14 mouse cellular contexts compared by ENCODE assay signal in the genomic region with DNA sequence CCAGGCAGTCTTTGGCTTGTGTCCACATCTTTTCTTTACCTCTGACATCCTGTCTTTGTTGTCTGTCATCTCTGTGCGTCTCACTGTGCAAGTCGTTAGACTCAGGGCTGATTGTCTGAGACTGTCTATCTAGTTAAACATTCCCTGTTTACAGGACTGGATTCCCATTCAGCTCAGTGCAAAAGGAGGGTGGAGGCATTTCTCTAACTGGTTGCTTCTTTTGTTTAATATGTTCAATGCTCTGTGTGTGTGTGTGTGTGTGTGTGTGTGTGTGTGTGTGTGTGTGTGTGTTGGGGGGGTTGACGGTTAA. TPM values are rescaled to one million over a fixed set of nuclear protein-coding genes. Genes with fewer than 3 reads are reported as not detected.
DNase-seq lines count a peak whose midpoint lies in the region; ATAC-seq and TF ChIP-seq lines count a peak whose summit lies in the region.
"Had no signal": no experiment of that assay in that cellular context is flagged by ENCODE, and none has a peak within 500 bp of the region (broad histone marks: within the 10 kb centered on the region; RNA-seq: fewer than 3 reads in every experiment).

No protein-coding gene starts in this region.

- TF ChIP-seq CTCF in lung, embryonic 14.5 days (IDR thresholded peaks at IDR 0.05; ENCODE audit: low read depth): no peak
- no peak for TF ChIP-seq CTCF in intestine, postnatal 0 days (IDR thresholded peaks at IDR 0.05; ENCODE audit: low read depth)

- no peak overlapping the region for H3K9ac ChIP-seq in forebrain, embryonic 13.5 days
- no peak overlapping the region for H3K9ac ChIP-seq in forebrain, embryonic 11.5 days (ENCODE audit: low read length)
- no peak overlapping the region for H3K9ac ChIP-seq in lung, embryonic 14.5 days
- no peak overlapping the region for H3K9ac ChIP-seq in intestine, postnatal 0 days (ENCODE audit: low read depth, low read length)
- H3K9ac ChIP-seq: heart, embryonic 15.5 days; hindbrain, embryonic 13.5 days; liver, postnatal 0 days; midbrain, embryonic 13.5 days; neural tube, embryonic 12.5 days had no signal

- 30% methylated on average over 3 of the region's 3 CpGs for WGBS in forebrain, embryonic 13.5 days
- 46% methylated on average over 3 of the region's 3 CpGs for WGBS in forebrain, embryonic 11.5 days
- 31% methylated on average over 3 of the region's 3 CpGs for WGBS in lung, embryonic 14.5 days
- WGBS in intestine, postnatal 0 days: 34% methylated on average over 3 of the region's 3 CpGs

- peaks cover 15% of the 10 kb centered on the region for H3K4me1 ChIP-seq in forebrain, embryonic 13.5 days
- 0 out of 2 replicates have a peak, but pooled peaks cover 2% of the 10 kb centered on the region for H3K4me1 ChIP-seq in forebrain, embryonic 11.5 days (replicated peaks; ENCODE audit: control insufficient read depth, insufficient read depth, low read length)
- 0 out of 2 replicates have a peak, but pooled peaks cover 8% of the 10 kb centered on the region for H3K4me1 ChIP-seq in lung, embryonic 14.5 days (ENCODE audit: insufficient read depth)
- peaks cover 18% of the 10 kb centered on the region for H3K4me1 ChIP-seq in intestine, postnatal 0 days (replicated peaks; ENCODE audit: control insufficient read depth, insufficient read depth, low read length)
- H3K4me1 ChIP-seq: midbrain, embryonic 13.5 days; neural tube, embryonic 12.5 days had no signal

- H3K9me3 ChIP-seq in forebrain, embryonic 13.5 days (replicated peaks): no peaks in the 10 kb centered on the region
- H3K9me3 ChIP-seq in forebrain, embryonic 11.5 days (ENCODE audit: control insufficient read depth, low read length): no peaks in the 10 kb centered on the region
- H3K9me3 ChIP-seq in lung, embryonic 14.5 days (ENCODE audit: low read depth, low read length): no peaks in the 10 kb centered on the region
- H3K9me3 ChIP-seq in intestine, postnatal 0 days (ENCODE audit: control insufficient read depth): no peaks in the 10 kb centered on the region
- H3K9me3 ChIP-seq: heart, embryonic 15.5 days; hindbrain, embryonic 13.5 days; midbrain, embryonic 13.5 days; neural tube, embryonic 12.5 days had no signal

- no peak overlapping the region for H3K4me3 ChIP-seq in forebrain, embryonic 13.5 days
- no peak overlapping the region for H3K4me3 ChIP-seq in forebrain, embryonic 11.5 days (ENCODE audit: low read depth, low read length)
- H3K4me3 ChIP-seq in lung, embryonic 14.5 days (ENCODE audit: low read depth, low read length): no peak overlapping the region
- no peak overlapping the region for H3K4me3 ChIP-seq in intestine, postnatal 0 days (ENCODE audit: low read depth, low read length)
- H3K4me3 ChIP-seq: heart, embryonic 15.5 days; hindbrain, embryonic 13.5 days; layer of hippocampus, adult 2 months; midbrain, embryonic 13.5 days; neural tube, embryonic 12.5 days had no signal

- DNase-seq in forebrain, embryonic 11.5 days (ENCODE audit: low spot score): no peak
- peak; percentile 32 for DNase-seq in lung, embryonic 14.5 days
- no peak for DNase-seq in lung, postnatal 14 days
- DNase-seq in R1 (ENCODE audit: low read depth, low spot score): peak; percentile 54
- no peak for DNase-seq in adrenal gland, postnatal 36 days
- no peak for DNase-seq in cerebellum, adult 11-12 months
- DNase-seq: liver, postnatal 0 days had no signal

- H3K27ac ChIP-seq in forebrain, embryonic 13.5 days: no peak overlapping the region
- H3K27ac ChIP-seq in forebrain, embryonic 11.5 days (ENCODE audit: low read depth, low read length): no peak overlapping the region
- peak overlapping the region; percentile 30; the same call in 1 of the 2 replicates for H3K27ac ChIP-seq in lung, embryonic 14.5 days (ENCODE audit: low read depth)
- H3K27ac ChIP-seq in intestine, postnatal 0 days (ENCODE audit: low read depth, low read length): peak overlapping the region; percentile 5; the same call in 1 of the 2 replicates
- H3K27ac ChIP-seq: heart, embryonic 15.5 days; hindbrain, embryonic 13.5 days; layer of hippocampus, adult 2 months; midbrain, embryonic 13.5 days; neural tube, embryonic 12.5 days had no signal

- no peak overlapping the region for H3K4me2 ChIP-seq in forebrain, embryonic 13.5 days
- H3K4me2 ChIP-seq in forebrain, embryonic 11.5 days (ENCODE audit: low read depth, low read length, severe bottlenecking): no peak overlapping the region
- H3K4me2 ChIP-seq in lung, embryonic 14.5 days: no peak overlapping the region
- no peak overlapping the region; the same call in 1 of the 2 replicates for H3K4me2 ChIP-seq in intestine, postnatal 0 days (replicated peaks; ENCODE audit: low read depth)
- H3K4me2 ChIP-seq: heart, embryonic 15.5 days; hindbrain, embryonic 13.5 days; midbrain, embryonic 13.5 days; neural tube, embryonic 12.5 days had no signal

- no peaks in the 10 kb centered on the region for H3K36me3 ChIP-seq in forebrain, embryonic 13.5 days (ENCODE audit: poor library complexity, severe bottlenecking)
- H3K36me3 ChIP-seq in forebrain, embryonic 11.5 days (ENCODE audit: control insufficient read depth, insufficient read depth, low read length): no peaks in the 10 kb centered on the region
- no peaks in the 10 kb centered on the region for H3K36me3 ChIP-seq in lung, embryonic 14.5 days (ENCODE audit: insufficient read depth)
- H3K36me3 ChIP-seq in intestine, postnatal 0 days (ENCODE audit: control insufficient read depth, insufficient read depth): peaks cover 4% of the 10 kb centered on the region; the same call in 1 of the 2 replicates
- H3K36me3 ChIP-seq: heart, embryonic 15.5 days; hindbrain, embryonic 13.5 days; midbrain, embryonic 13.5 days; neural tube, embryonic 12.5 days had no signal

- ATAC-seq in forebrain, embryonic 13.5 days: 0 out of 2 replicates have a peak, but pooled peaks have one; percentile 19
- ATAC-seq in forebrain, embryonic 11.5 days (replicated peaks; ENCODE audit: low FRiP score): no peak
- ATAC-seq in lung, embryonic 14.5 days (ENCODE audit: insufficient read depth): peak; percentile 23
- no peak for ATAC-seq in intestine, postnatal 0 days

- no peaks in the 10 kb centered on the region for H3K27me3 ChIP-seq in forebrain, embryonic 13.5 days
- no peaks in the 10 kb centered on the region for H3K27me3 ChIP-seq in forebrain, embryonic 11.5 days (ENCODE audit: control insufficient read depth, insufficient read depth, low read length)
- H3K27me3 ChIP-seq in lung, embryonic 14.5 days (ENCODE audit: insufficient read depth, low read length): no peaks in the 10 kb centered on the region
- no peaks in the 10 kb centered on the region for H3K27me3 ChIP-seq in intestine, postnatal 0 days (replicated peaks; ENCODE audit: control insufficient read depth, insufficient read depth, low read length)
- H3K27me3 ChIP-seq: heart, embryonic 15.5 days; hindbrain, embryonic 13.5 days; midbrain, embryonic 13.5 days; neural tube, embryonic 12.5 days had no signal

RNA-seq across cellular contexts. Expression of gene Tfcp2l1, which starts 23.0 kb away (rescaled TPM):
- polyA plus RNA-seq in forebrain, embryonic 13.5 days (2015; fragmentation: Nextera tagmentation; extraction: Ambion mirVana): 0.13 and 0.48 TPM in 2 replicates
- polyA plus RNA-seq in forebrain, embryonic 11.5 days (2014; fragmentation: Nextera tagmentation; extraction: Ambion mirVana): 0.17 and 0.24 TPM in 2 replicates
- polyA plus RNA-seq in lung, embryonic 14.5 days (2014; fragmentation: Nextera tagmentation; extraction: Ambion mirVana): 0.74 and 1.4 TPM in 2 replicates
- 3.0 and 3.4 TPM in 2 replicates for polyA plus RNA-seq in intestine, postnatal 0 days (2015; fragmentation: Nextera tagmentation; extraction: Ambion mirVana)
- under 1 TPM; 0.83 to 0.89 TPM for total RNA-seq in adrenal gland, postnatal 36 days (2021)

Comparison
In these comparisons a context has a peak if more than half of its experiments do, and no peak if none do; other contexts are left out.
1. ATAC-seq: peak in forebrain, embryonic 13.5 days (single experiment) and lung, embryonic 14.5 days (single experiment); none in forebrain, embryonic 11.5 days (single experiment) and intestine, postnatal 0 days (single experiment).
2. DNase-seq: peak in lung, embryonic 14.5 days (single experiment) and R1 (single experiment); none in forebrain, embryonic 11.5 days (single experiment), lung, postnatal 14 days (single experiment), adrenal gland, postnatal 36 days (0 of 2) and cerebellum, adult 11-12 months (single experiment).
3. H3K27ac ChIP-seq: peak in lung, embryonic 14.5 days (single experiment) and intestine, postnatal 0 days (single experiment); none in forebrain, embryonic 13.5 days (single experiment) and forebrain, embryonic 11.5 days (single experiment).